Mouse (Mus musculus) ES-Bruce4 (cell line): ENCODE measurements around the gene Zfp764. TPM values are rescaled to one million over a fixed set of nuclear protein-coding genes. Genes with fewer than 3 reads are reported as not detected.
"Not testable (repeated sequence)": the region's sequence is repeated elsewhere in the genome, so short reads cannot be mapped to it uniquely, and the experiment has no call there.

ENCODE experiments used
- H3K27ac ChIP-seq: 2 replicates; pipeline ENCODE4 v1.5.1; 2012; ENCODE audit warnings: low read length, inconsistent platforms; ENCODE audit not compliant: insufficient read depth
- H3K27me3 ChIP-seq: 2 replicates; pipeline ENCODE4 v1.6.1; 2012; ENCODE audit warnings: mild to moderate bottlenecking, low read length, inconsistent platforms; ENCODE audit not compliant: control insufficient read depth, poor library complexity, insufficient read depth, severe bottlenecking
- H3K36me3 ChIP-seq: 2 replicates; pipeline ENCODE4 v1.6.1; 2012; ENCODE audit warnings: inconsistent platforms, mild to moderate bottlenecking, low read length, moderate library complexity; ENCODE audit not compliant: control insufficient read depth, poor library complexity, insufficient read depth, severe bottlenecking
- H3K4me1 ChIP-seq: one replicate; pipeline ENCODE4 v1.8.1; 2011; ENCODE audit warnings: low read length; ENCODE audit not compliant: control insufficient read depth, insufficient read depth
- H3K4me3 ChIP-seq: 2 replicates; pipeline ENCODE4 v1.5.1; 2011; ENCODE audit warnings: low read depth, mild to moderate bottlenecking, low read length
- H3K9ac ChIP-seq: 2 replicates; pipeline ENCODE4 v1.6.1; 2012; ENCODE audit warnings: low read depth, mild to moderate bottlenecking, inconsistent platforms; ENCODE audit not compliant: poor library complexity, severe bottlenecking
- H3K9me3 ChIP-seq: replicated peaks from 2 replicates; pipeline ENCODE4 v1.6.1; 2012; ENCODE audit warnings: mild to moderate bottlenecking, low read length, inconsistent platforms; ENCODE audit not compliant: control insufficient read depth, poor library complexity, insufficient read depth, severe bottlenecking
- CTCF ChIP-seq: IDR thresholded peaks from one replicate; pipeline ENCODE4 v1.8.1; 2011; ENCODE audit warnings: low read depth, low read length
- EP300 ChIP-seq: IDR thresholded peaks from 2 replicates; pipeline ENCODE4 v1.6.1; 2011; ENCODE audit warnings: low read depth, low read length; ENCODE audit not compliant: insufficient read depth
- POLR2A ChIP-seq: IDR thresholded peaks from one replicate; pipeline ENCODE4 v1.8.1; 2011; ENCODE audit warnings: low read length; ENCODE audit not compliant: insufficient read depth
- polyA plus RNA-seq: library from polyadenylated mRNA; stranded (reverse); fragments of >200 nt; gene quantifications from 2 replicates; pipeline ENCODE4 v1.2.4, GENCODE M21; 2011; ENCODE audit warnings: low read depth; ENCODE audit not compliant: missing spikeins, insufficient read depth, insufficient read length

Zfp764 gene
- polyA plus RNA-seq, 1 experiment = 1.4 TPM

- peak overlapping the region; percentile 48 for H3K9ac ChIP-seq
- no peaks in the 10 kb centered on the region for H3K27me3 ChIP-seq
- no peaks in the 10 kb centered on the region; the same call in 1 of the 2 replicates for H3K36me3 ChIP-seq
- peaks cover 2% of the 10 kb centered on the region for H3K4me1 ChIP-seq
- H3K27ac ChIP-seq = no peak overlapping the region
- TF ChIP-seq EP300 (no peak), POLR2A (no peak), CTCF (no peak)
- no peaks in the 10 kb centered on the region for H3K9me3 ChIP-seq
- H3K4me3 ChIP-seq = peak overlapping the region; percentile 75
These were observed 12.7 kb downstream of the Zfp764 start for GRCm38 (mm10) chr7:127393944-127394333.

- no peak within 1 kb of the TSS for H3K27ac ChIP-seq
- peak within 1 kb of the TSS; percentile 97 for H3K4me3 ChIP-seq
- peaks cover 2% of the 10 kb centered on the region for H3K4me1 ChIP-seq
- H3K27me3 ChIP-seq = no peaks in the 10 kb centered on the region
- no peaks in the 10 kb centered on the region; the same call in 1 of the 2 replicates for H3K36me3 ChIP-seq
- H3K9me3 ChIP-seq = no peaks in the 10 kb centered on the region
- peak within 1 kb of the TSS; percentile 59 for H3K9ac ChIP-seq
- TF ChIP-seq POLR2A (peak; percentile 62), EP300 (0 out of 2 replicates have a peak, but pooled peaks have one; percentile 16), CTCF (no peak)
These were observed 13.3 kb downstream of the Zfp764 start, which contains the start of gene E430018J23Rik for GRCm38 (mm10) chr7:127393157-127393943. E430018J23Rik (minus strand) TSS chr7:127393629.

GRCm38 (mm10) chr7:127392251-127392824 is 14.3 kb downstream of the Zfp764 start:
- Histone ChIP-seq H3K36me3 (no peaks in the 10 kb centered on the region; the same call in 1 of the 2 replicates), H3K9me3 (no peaks in the 10 kb centered on the region), H3K4me3 (no peak overlapping the region), H3K9ac (no peak overlapping the region), H3K27me3 (no peaks in the 10 kb centered on the region), H3K4me1 (peaks cover 2% of the 10 kb centered on the region), H3K27ac (no peak overlapping the region)
- TF ChIP-seq EP300 (no peak), POLR2A (no peak), CTCF (no peak)

DNA sequence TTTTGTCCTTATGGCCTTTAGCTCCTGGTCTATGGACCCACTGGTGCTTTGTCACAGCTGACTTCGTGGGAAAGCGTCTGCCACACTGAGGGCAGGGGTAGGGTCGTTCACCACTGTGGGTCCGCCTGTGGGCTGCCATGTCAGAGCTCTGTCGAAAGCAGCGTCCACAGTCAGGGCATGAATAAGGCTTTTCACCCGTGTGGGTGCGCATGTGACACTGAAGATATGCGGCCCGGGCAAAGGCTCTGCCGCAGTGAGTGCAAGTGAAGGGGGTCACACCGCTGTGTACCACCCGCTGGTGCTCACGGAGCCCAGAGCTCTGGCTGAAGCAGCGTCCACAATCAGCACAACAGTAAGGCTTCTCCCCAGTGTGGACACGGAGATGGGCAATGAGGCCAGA is 15.1 kb downstream of the Zfp764 start:
- Histone ChIP-seq H3K9ac (no peak overlapping the region), H3K9me3 (no peaks in the 10 kb centered on the region), H3K27ac (no peak overlapping the region), H3K36me3 (no peaks in the 10 kb centered on the region; the same call in 1 of the 2 replicates), H3K4me3 (peak overlapping the region; percentile 2; the same call in 1 of the 2 replicates), H3K27me3 (no peaks in the 10 kb centered on the region), H3K4me1 (peaks cover 2% of the 10 kb centered on the region)
- TF ChIP-seq POLR2A (no peak), CTCF (no peak), EP300 (no peak)

DNA sequence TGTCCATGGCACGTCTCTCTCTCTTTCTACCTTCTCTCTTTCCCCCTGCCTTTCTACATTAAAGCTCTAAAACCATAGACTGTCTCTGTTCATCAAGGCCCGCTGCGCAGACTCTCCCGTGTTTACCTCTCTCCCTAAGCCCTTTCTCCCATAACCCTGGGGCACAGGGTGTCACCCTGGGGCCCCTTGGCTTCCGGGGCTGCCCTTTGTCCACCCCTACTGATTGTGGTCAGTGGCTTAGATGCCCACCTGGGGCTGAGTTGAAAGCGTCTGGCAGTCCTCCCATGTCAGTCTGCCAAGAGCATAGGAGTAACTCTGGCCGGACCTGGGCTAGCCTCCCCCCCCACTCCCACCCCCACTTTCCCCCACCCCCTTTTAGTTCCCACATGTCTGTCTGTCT is 16.3 kb downstream of the Zfp764 start:
- Histone ChIP-seq H3K9ac (no peak overlapping the region), H3K4me3 (no peak overlapping the region), H3K27ac (no peak overlapping the region), H3K36me3 (no peaks in the 10 kb centered on the region; the same call in 1 of the 2 replicates), H3K4me1 (peaks cover 2% of the 10 kb centered on the region), H3K9me3 (no peaks in the 10 kb centered on the region), H3K27me3 (no peaks in the 10 kb centered on the region)
- TF ChIP-seq POLR2A (no peak), EP300 (no peak), CTCF (no peak)

- not testable (repeated sequence) for H3K4me3 ChIP-seq, H3K27ac ChIP-seq, H3K4me1 ChIP-seq, H3K9ac ChIP-seq, H3K9me3 ChIP-seq, H3K27me3 ChIP-seq, H3K36me3 ChIP-seq
These were observed 18.4 kb downstream of the Zfp764 start for GRCm38 (mm10) chr7:127388201-127388600.
